Mouse (Mus musculus): Measurements from ENCODE around the gene Gm45261. TPM values are rescaled to one million over a fixed set of nuclear protein-coding genes. Genes with fewer than 3 reads are reported as not detected.

Gene Gm45261
- polyA plus RNA-seq, 1 experiment, result not detected

- 50% methylated on average over 1 of the region's 1 CpGs for WGBS
These were observed 13.7 kb upstream of the Gm45261 start for GRCm38 (mm10) chr1:80474942-80475341.

GRCm38 (mm10) chr1:80472395-80472794 lies 11.1 kb upstream of the Gm45261 start:
- H3K27ac ChIP-seq (ENCODE audit: insufficient read depth, low read depth, low read length), result no peak overlapping the region
- TF ChIP-seq CTCF (IDR thresholded peaks at IDR 0.05; ENCODE audit: extremely low read depth, insufficient read length, insufficient replicate concordance, low read depth, low read length), result no peak
- no peak for TF ChIP-seq POLR2A (IDR thresholded peaks at IDR 0.05; ENCODE audit: low read depth, low read length)
- no peaks in the 10 kb centered on the region for H3K36me3 ChIP-seq (ENCODE audit: control insufficient read depth, insufficient read depth, low read length)
- H3K4me3 ChIP-seq (ENCODE audit: low read depth, low read length), result no peak overlapping the region
- H3K4me1 ChIP-seq (ENCODE audit: control insufficient read depth, insufficient read depth, insufficient read length, low read length), result no peaks in the 10 kb centered on the region
- 94% methylated on average over 1 of the region's 1 CpGs for WGBS
- H3K27me3 ChIP-seq (ENCODE audit: control insufficient read depth, insufficient read depth, low read length), result no peaks in the 10 kb centered on the region

More at GRCm38 (mm10) chr1:80474942-80475341, 13.7 kb upstream of the Gm45261 start:
- Histone ChIP-seq H3K36me3 (ENCODE audit: control insufficient read depth, insufficient read depth, low read length) (no peaks in the 10 kb centered on the region), H3K4me1 (ENCODE audit: control insufficient read depth, insufficient read depth, insufficient read length, low read length) (no peaks in the 10 kb centered on the region), H3K27ac (ENCODE audit: insufficient read depth, low read depth, low read length) (no peak overlapping the region), H3K4me3 (ENCODE audit: low read depth, low read length) (no peak overlapping the region), H3K27me3 (ENCODE audit: control insufficient read depth, insufficient read depth, low read length) (no peaks in the 10 kb centered on the region)
- no peak for TF ChIP-seq CTCF (IDR thresholded peaks at IDR 0.05; ENCODE audit: extremely low read depth, insufficient read length, insufficient replicate concordance, low read depth, low read length)
- TF ChIP-seq POLR2A (IDR thresholded peaks at IDR 0.05; ENCODE audit: low read depth, low read length), result no peak

DNA sequence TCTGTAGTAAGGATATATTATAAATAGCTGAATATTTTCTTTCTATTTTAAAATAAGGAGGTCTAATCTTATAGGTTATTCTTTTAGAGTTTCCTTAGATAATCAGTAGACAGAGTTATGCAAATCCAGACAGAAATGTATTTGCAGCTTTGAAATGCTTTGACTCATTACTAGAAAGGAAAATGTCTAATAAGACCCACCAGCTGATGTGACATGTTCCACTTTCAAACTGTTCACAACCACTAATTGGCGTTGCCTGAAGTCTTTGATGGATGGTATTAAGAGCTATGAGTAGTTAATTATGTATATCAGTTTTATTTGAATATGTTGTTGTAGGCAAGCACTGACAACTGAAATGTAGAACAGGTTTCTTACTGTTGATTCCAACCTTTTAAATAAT lies 1.3 kb downstream of the Gm45261 start:
- Histone ChIP-seq H3K27ac (ENCODE audit: insufficient read depth, low read depth, low read length) (no peak overlapping the region), H3K4me1 (ENCODE audit: control insufficient read depth, insufficient read depth, insufficient read length, low read length) (no peaks in the 10 kb centered on the region), H3K27me3 (ENCODE audit: control insufficient read depth, insufficient read depth, low read length) (no peaks in the 10 kb centered on the region), H3K36me3 (ENCODE audit: control insufficient read depth, insufficient read depth, low read length) (no peaks in the 10 kb centered on the region), H3K4me3 (ENCODE audit: low read depth, low read length) (no peak overlapping the region)
- TF ChIP-seq CTCF (IDR thresholded peaks at IDR 0.05; ENCODE audit: extremely low read depth, insufficient read length, insufficient replicate concordance, low read depth, low read length), result no peak
- WGBS, result 82% methylated on average over 1 of the region's 1 CpGs

- Histone ChIP-seq H3K36me3 (ENCODE audit: control insufficient read depth, insufficient read depth, low read length) (no peaks in the 10 kb centered on the region), H3K27ac (ENCODE audit: insufficient read depth, low read depth, low read length) (no peak overlapping the region), H3K27me3 (ENCODE audit: control insufficient read depth, insufficient read depth, low read length) (no peaks in the 10 kb centered on the region), H3K4me1 (ENCODE audit: control insufficient read depth, insufficient read depth, insufficient read length, low read length) (no peaks in the 10 kb centered on the region), H3K4me3 (ENCODE audit: low read depth, low read length) (no peak overlapping the region)
- TF ChIP-seq CTCF (IDR thresholded peaks at IDR 0.05; ENCODE audit: extremely low read depth, insufficient read length, insufficient replicate concordance, low read depth, low read length), result no peak
- no peak for TF ChIP-seq POLR2A (IDR thresholded peaks at IDR 0.05; ENCODE audit: low read depth, low read length)
These were observed 1.8 kb downstream of the Gm45261 start for GRCm38 (mm10) chr1:80459477-80459876.

GRCm38 (mm10) chr1:80453971-80454370 lies 7.3 kb downstream of the Gm45261 start:
- Histone ChIP-seq H3K36me3 (ENCODE audit: control insufficient read depth, insufficient read depth, low read length) (no peaks in the 10 kb centered on the region), H3K4me1 (ENCODE audit: control insufficient read depth, insufficient read depth, insufficient read length, low read length) (no peaks in the 10 kb centered on the region), H3K27me3 (ENCODE audit: control insufficient read depth, insufficient read depth, low read length) (no peaks in the 10 kb centered on the region), H3K4me3 (ENCODE audit: low read depth, low read length) (no peak overlapping the region), H3K27ac (ENCODE audit: insufficient read depth, low read depth, low read length) (no peak overlapping the region)
- TF ChIP-seq POLR2A (IDR thresholded peaks at IDR 0.05; ENCODE audit: low read depth, low read length) (no peak), CTCF (IDR thresholded peaks at IDR 0.05; ENCODE audit: extremely low read depth, insufficient read length, insufficient replicate concordance, low read depth, low read length) (no peak)
- WGBS, result 64% methylated on average over 2 of the region's 2 CpGs

DNA sequence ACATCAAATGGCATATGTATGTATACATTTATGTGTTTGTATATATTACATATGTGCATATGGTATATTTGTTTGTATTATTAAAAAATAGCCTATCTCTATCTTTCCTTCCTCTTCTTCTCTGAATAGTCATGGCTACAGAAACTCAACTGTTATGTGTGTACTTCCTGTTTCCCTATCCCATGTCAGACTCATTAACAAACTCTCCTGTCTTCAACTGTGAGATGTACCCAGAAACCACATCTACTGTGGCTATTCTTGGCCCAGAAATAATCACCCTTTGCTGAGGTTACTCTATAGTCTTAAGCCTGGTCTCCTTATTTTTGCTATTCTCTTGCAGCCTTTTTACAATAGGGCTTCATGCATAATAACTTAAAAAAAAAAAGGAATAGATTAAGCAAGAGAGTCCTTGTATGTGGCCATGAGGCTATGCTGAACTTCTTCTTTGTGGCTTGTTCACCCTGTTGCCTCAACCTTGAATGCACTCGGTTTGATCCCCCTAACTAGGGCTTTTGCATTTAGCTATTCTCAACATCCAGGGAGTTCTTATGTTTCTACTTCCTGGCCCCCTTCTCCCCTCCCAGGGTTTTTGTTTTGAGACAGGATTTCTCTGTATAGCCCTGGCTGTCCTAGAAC lies 9.2 kb downstream of the Gm45261 start:
- H3K27me3 ChIP-seq (ENCODE audit: control insufficient read depth, insufficient read depth, low read length), result no peaks in the 10 kb centered on the region
- no peaks in the 10 kb centered on the region for H3K36me3 ChIP-seq (ENCODE audit: control insufficient read depth, insufficient read depth, low read length)
- H3K4me3 ChIP-seq (ENCODE audit: low read depth, low read length), result no peak overlapping the region
- no peak overlapping the region for H3K27ac ChIP-seq (ENCODE audit: insufficient read depth, low read depth, low read length)
- TF ChIP-seq POLR2A (IDR thresholded peaks at IDR 0.05; ENCODE audit: low read depth, low read length) (no peak), CTCF (IDR thresholded peaks at IDR 0.05; ENCODE audit: extremely low read depth, insufficient read length, insufficient replicate concordance, low read depth, low read length) (no peak)
- WGBS, result 64% methylated on average over 1 of the region's 1 CpGs
- H3K4me1 ChIP-seq (ENCODE audit: control insufficient read depth, insufficient read depth, insufficient read length, low read length), result no peaks in the 10 kb centered on the region

- no peak for TF ChIP-seq CTCF (IDR thresholded peaks at IDR 0.05; ENCODE audit: extremely low read depth, insufficient read length, insufficient replicate concordance, low read depth, low read length)
- no peak for TF ChIP-seq POLR2A (IDR thresholded peaks at IDR 0.05; ENCODE audit: low read depth, low read length)
- H3K27ac ChIP-seq (ENCODE audit: insufficient read depth, low read depth, low read length), result no peak overlapping the region
- no peaks in the 10 kb centered on the region for H3K27me3 ChIP-seq (ENCODE audit: control insufficient read depth, insufficient read depth, low read length)
- no peaks in the 10 kb centered on the region for H3K36me3 ChIP-seq (ENCODE audit: control insufficient read depth, insufficient read depth, low read length)
- H3K4me3 ChIP-seq (ENCODE audit: low read depth, low read length), result no peak overlapping the region
- no peaks in the 10 kb centered on the region for H3K4me1 ChIP-seq (ENCODE audit: control insufficient read depth, insufficient read depth, insufficient read length, low read length)
- 36% methylated on average over 1 of the region's 1 CpGs for WGBS
These were observed 13.7 kb downstream of the Gm45261 start for GRCm38 (mm10) chr1:80447554-80447953.

Data from small intestine, adult 2 months (tissue).